Mouse (Mus musculus) T-helper 1 cell (primary cell): ENCODE data around the gene Hsph1.

Experiments
- in situ Hi-C: fragments of 300-600 bp; cut with MboI, MseI; formaldehyde crosslinking; loops from one replicate; pipeline ENCODE4 v1.15.1; 2025; ENCODE audit warnings: high pct_unique_total_duplicates

Gene Hsph1

GRCm38 (mm10) chr5:149636075-149636920 is at the start of gene Hsph1:
TSS of gene Hsph1 (minus strand) at chr5:149636376.
- in situ Hi-C loops = loop anchor here (5.0 to 10.0 kb wide), 2 partner anchors 41 to 1241 kb away; partner anchors contain the start of genes B3glct and Slc7a1

DNA sequence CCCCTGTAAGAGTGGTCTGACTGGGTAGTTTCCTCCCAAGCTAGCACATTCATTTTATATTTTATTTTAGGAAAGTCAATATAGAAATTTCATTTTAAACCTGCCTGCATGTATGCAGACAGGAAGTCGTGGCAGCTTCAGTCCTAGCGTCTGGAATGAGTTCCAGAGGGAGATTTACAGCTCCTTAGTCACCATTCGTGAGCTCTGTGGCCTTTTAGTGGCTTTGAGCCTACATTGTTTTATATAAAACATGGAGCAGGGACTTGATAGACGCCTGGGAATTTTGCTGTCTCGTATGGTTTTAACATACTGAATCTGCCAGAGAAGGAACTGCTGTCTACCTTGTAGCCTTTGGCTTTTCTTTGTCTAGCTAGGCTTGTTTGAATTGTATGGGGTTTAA is 44.8 kb upstream of the Hsph1 start:
- in situ Hi-C loops = no loop called here

GRCm38 (mm10) chr5:149679886-149680285 is 43.7 kb upstream of the Hsph1 start:
- in situ Hi-C loops = loop anchor here (5.0 kb wide), 1 partner anchor 43 kb away; the partner anchor contains the start of gene Hsph1

DNA sequence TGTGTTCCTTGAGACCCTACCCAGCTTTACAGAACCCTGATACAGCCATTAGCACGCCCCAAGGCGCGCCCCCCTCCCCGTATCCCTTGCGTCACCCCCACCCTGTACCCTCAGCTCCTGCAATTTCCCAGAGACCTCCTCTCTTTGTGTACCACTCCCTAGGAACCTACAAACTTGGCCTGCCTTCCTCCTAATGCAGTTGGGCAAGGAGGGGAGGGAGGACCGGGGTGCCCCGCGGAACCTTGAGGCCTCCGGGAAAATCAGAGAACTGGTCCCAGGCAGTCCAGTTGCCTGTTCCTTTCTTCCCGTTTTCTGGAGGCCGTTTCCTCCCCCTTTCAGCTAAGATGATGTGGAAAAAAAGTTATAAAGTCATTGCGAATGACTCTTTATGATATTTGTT is 43.2 kb upstream of the Hsph1 start:
- in situ Hi-C loops = loop anchor here (5.0 kb wide), 1 partner anchor 42 kb away; the partner anchor contains the start of gene Hsph1

DNA sequence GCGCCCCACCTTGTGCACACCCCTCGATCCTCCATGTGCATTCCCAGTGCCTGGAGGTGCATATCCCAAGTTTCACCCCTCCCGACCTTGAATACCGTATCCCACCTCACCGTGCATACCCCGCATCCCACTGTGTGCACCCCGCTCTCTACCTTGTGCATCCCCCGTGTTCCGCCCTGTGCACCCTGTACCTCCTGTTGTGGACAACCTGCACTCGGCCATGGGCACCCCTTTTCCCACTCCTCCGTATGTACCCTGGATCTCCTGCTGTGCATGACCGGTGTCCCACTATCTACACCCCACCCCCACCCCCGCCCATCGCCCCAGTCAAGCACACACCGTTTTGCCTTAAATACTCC is 42.8 kb upstream of the Hsph1 start:
- in situ Hi-C loops = loop anchor here (5.0 kb wide), 1 partner anchor 42 kb away; the partner anchor contains the start of gene Hsph1

DNA sequence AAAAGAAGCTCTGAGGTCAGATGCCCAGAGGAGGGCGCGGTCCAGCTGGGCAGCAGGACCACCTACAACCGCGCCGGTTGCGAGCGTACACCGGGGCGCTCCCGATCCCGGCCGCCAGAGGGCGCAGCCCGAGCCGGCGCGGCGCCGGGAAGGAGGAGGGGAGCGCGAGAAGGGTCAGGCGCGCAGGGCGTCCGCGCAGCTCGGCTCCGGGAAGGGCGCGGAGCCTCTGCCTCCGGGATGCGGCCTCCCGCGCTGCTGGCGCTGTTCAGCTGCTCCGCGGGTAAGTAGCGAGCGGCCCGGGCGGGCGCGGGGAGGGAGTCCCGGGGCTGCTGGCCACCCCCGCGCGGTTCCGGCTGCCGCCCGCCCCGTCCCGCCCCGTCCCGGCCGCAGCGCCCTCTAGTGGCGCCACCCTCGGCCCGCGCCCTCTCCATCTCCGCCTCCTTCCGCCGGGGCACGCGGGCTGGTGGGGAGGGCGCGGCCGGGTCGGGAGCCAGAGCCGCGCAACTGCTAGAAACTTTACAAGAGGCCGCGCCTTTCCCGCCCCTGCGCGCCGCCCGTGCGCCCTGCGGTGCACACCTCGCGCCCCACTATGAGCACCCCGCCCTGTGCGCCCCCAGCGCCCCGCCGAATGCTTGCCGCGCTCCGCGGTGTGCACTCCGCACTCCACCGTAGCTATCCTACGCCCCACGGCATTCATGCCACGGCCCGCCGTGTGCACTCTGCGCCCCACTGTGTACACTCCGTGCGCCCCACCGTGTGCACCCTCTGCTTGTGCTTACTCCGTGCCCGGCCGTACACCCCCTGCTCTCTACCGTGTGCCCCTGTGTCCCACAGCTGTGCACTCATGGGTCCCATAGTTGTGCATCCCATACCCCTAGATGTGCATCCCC is 42.2 kb upstream of the Hsph1 start, which contains the start of gene B3glct:
Gene B3glct (plus strand): TSS at position 131 of the 890 bp plus-strand sequence.
- in situ Hi-C loops = loop anchor here (5.0 kb wide), 1 partner anchor 41 kb away; the partner anchor contains the start of gene Hsph1

DNA sequence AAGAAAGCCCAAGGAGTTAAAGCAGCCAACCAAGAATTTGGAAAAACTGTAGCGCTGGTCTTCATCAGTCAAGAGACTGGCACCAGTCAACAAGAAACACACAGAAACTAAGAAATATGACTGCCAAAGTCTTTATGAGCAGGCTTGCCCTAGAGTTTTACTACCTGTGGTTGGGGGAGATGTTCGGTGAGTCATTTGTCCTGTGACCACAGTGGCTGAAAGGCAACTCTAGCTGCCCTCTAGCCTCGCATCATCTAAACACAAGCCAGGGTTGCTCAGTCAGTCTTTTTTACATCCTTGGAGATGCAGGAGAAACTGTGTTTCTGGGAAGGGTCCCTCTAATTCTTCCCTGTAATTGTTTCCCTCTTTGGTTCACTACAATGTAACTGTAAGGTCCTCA is 41.0 kb upstream of the Hsph1 start:
- in situ Hi-C loops = loop anchor here (5.0 kb wide), 1 partner anchor 40 kb away; the partner anchor contains the start of gene Hsph1

DNA sequence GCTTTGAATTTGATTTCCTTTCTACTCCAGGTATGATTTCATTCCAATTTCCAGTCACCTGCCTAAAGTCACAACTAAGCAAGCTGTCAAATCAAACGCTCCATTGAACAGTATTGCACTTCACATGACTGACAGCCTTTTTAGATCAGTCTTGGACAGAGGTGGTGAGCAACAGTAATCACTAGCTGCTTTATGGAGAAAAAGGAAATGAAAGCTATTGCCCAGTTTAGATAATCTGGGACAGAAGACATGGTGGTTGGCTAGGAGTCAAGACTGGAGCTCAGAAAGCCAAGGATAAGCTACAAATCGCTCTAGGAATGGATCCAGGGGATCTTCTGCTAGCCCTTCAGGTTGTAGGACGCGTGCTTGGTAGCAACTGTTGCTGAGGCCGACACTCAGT is 27.2 kb upstream of the Hsph1 start:
- in situ Hi-C loops = no loop called here

DNA sequence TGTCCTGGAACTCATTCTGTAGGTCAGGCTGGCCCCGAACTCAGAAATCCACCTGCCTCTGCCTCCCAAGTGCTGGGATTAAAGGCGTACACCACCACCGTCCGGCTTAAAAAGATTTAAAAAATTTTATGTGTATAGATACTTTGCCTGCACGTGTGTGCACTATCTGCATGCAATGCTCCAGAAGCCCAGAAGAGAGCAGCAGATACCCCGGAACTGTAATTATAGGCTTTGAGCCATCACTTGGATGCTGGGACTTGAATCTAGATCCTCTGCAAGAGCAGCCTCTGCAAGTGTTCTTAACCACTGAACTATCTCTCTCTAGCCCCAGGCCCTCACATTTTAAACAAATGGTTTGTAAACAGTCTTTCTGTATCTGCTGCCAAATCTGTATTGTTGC is 26.8 kb upstream of the Hsph1 start:
- in situ Hi-C loops = no loop called here

- in situ Hi-C loops = no loop called here
Measured at GRCm38 (mm10) chr5:149661428-149661827, 25.3 kb upstream of the Hsph1 start.

GRCm38 (mm10) chr5:149659414-149659780 is 23.2 kb upstream of the Hsph1 start:
- in situ Hi-C loops = no loop called here

DNA sequence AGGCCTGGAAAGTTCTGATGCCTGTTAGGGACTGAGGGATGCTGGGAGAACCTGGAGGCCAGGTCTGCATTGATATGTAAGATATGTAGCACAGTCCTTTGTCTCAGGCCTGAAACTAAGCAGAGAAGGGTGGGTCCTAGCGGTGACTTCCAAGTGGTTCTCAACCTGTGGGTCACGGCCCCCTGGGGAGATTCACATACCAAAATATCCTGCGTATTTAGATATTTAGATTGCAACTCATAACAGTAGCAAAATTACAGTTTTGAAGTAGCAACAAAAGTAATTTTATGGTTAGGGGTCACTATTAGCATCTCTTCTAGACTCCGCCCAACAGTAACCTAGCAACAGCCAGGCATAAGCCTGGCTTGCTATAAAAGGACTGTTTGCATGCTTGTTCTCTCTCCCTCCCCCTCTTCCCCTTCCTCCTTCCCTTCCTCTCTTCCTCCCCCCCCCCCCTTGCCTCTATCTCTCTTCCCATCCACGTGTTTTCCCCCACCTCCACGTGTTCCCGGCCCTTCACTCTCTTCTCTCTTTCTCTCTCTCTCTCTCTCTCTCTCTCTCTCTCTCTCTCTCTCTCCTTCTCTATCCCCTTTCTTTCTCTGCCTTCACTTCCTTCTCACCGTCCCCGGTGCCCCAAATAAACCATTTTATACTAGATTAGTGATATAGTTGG is 22.7 kb upstream of the Hsph1 start:
- in situ Hi-C loops = no loop called here

GRCm38 (mm10) chr5:149658022-149658421 is 21.8 kb upstream of the Hsph1 start:
- in situ Hi-C loops = no loop called here

DNA sequence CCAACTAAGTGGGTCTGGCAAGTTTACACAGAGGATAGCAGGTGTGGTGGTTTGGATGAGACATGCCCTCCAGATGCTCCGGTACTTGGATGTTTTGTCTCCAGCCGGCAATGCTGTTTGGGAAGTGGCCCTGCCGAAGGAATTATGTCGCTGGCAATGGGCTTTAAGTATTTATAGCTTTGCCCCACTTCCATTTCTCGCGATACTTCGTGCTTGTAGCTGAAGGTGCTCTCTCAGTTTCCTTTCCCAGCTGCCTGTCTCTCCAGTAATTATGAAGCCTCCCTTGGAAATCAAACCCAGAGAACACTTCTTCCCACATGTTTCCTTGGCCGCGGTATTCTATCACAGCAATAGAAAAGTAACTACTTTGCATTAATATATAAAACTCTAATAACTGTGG is 19.5 kb upstream of the Hsph1 start:
- in situ Hi-C loops = no loop called here

GRCm38 (mm10) chr5:149650179-149650553 is 14.0 kb upstream of the Hsph1 start:
- in situ Hi-C loops = no loop called here

GRCm38 (mm10) chr5:149649499-149650178 is 13.5 kb upstream of the Hsph1 start:
- in situ Hi-C loops = no loop called here

- in situ Hi-C loops = no loop called here
Measured at GRCm38 (mm10) chr5:149648895-149649406, 12.8 kb upstream of the Hsph1 start.

DNA sequence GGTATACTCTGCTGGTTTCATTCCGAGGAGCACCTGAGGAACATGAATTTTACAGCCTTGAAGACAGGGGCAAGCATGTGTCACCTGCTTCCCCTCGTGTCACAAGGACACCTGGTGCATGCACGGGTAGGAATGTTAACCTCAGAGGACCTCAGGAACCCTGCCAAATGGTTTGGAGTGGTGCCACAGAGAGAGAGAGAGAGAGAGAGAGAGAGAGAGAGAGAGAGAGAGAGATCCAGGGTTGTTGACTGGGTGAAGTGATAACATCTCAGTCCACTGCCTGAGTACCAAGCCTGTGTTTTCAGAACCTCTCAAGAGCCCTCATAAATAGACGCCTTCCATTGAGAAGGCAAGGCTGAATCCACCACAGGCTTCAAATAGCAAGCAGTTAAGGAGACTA is 12.0 kb upstream of the Hsph1 start:
- in situ Hi-C loops = no loop called here

DNA sequence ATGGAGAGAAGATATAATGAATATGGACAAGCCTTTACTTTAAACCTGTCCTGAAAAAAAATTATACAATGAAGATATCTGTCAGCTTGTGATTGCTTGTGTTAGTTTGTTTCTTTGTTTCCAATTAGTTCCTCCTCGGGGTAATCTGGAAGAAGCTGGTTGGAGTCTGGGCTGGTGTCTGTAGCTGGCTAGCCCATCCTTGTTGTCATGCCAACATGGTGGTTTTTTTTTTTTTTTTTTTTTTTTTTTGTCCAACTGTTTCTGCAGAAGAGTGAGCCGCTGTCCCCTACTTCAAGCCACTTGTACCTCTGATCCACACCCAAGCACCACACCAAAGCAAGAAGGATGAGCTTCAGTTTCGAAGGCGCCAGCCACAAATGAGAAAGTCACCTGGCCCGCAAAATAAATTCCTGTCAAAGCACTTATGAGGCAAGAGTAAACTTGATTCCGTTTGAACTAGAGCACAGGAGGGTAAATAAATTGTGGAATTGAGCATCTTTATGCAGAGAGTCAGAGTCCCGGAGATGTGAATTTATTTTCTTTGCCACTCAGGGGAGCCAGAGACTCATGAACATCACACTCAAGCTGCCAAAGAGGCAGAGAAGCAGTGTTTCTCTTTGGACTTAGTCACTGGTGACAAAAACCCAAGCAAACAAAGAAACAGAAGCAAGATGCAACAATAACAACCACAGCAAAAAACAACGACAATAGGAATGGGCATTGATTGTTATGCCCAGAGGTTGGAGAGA is 11.4 kb upstream of the Hsph1 start:
- in situ Hi-C loops = no loop called here
